Mouse (Mus musculus) erythroblast, embryonic 14.5 days (primary cell): ENCODE measurements around the gene Cpne7.

ENCODE experiments used
- GATA1 ChIP-seq: IDR thresholded peaks from 2 replicates; pipeline ENCODE4 v1.6.1; 2012; ENCODE audit warnings: low read length, inconsistent platforms, mixed read lengths
- TAL1 ChIP-seq: IDR thresholded peaks from 3 replicates; pipeline ENCODE4 v1.6.1; 2012; ENCODE audit warnings: low read length, inconsistent platforms, mixed read lengths

DNA sequence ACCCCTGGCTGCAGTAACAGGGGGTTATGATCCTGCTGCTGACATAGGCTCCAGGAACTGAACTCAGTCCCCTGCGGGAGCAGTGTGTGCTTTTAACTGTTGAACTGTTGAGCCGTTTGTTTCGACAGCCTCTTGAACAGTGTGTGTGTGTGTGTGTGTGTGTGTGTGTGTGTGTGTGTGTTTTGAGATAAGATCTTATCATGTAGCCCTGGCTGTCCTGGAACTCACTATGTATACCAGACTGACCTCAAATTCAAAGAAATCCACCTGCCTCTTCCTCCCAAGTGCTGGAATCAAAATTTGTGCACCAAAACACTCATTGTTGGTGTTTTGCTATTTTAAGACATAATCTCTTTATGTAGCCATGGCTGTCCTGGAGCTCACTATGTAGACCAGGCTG lies 2.5 kb upstream of the Cpne7 start:
- TF ChIP-seq TAL1 (no peak), GATA1 (no peak)
